Mouse (Mus musculus) common myeloid progenitor, adult 5-6 weeks (primary cell): ENCODE results near the gene Amotl1. TPM values are rescaled to one million over a fixed set of nuclear protein-coding genes. Genes with fewer than 3 reads are reported as not detected.

Experiments
- ATAC-seq: replicated peaks from 2 replicates; pipeline ENCODE4 v1.8.0; 2016; ENCODE audit warnings: low read depth, mild to moderate bottlenecking, moderate TSS enrichment, inconsistent platforms; ENCODE audit not compliant: poor library complexity, severe bottlenecking
- total RNA-seq: library from RNA; stranded (forward); fragments of 200-1000, 187-1606 nt; gene quantifications from 2 replicates; pipeline ENCODE4 v1.2.3, GENCODE M21; 2017

The Amotl1 gene
- total RNA-seq, 1 experiment from 2014 or later = 0.05 TPM

DNA sequence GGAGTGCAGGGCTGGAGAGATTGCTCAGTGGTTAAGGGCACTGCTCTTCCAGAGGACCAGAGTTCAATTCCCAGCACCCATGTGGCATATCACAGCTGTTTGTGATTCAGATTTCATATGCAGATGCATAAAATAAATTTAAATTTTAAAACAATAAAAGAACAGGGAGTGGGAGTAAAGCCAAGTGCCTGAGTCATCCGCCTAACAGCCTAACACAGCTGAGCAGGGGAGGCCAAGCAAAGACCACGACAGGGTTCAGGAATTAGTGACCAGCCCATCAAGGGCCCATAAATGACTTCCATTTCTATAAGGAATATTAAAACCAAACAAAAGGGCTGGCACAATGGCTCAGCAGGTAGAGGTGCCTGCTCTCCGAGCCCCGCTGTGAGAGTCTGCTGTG lies 84.3 kb downstream of the Amotl1 start:
- ATAC-seq = no peak

DNA sequence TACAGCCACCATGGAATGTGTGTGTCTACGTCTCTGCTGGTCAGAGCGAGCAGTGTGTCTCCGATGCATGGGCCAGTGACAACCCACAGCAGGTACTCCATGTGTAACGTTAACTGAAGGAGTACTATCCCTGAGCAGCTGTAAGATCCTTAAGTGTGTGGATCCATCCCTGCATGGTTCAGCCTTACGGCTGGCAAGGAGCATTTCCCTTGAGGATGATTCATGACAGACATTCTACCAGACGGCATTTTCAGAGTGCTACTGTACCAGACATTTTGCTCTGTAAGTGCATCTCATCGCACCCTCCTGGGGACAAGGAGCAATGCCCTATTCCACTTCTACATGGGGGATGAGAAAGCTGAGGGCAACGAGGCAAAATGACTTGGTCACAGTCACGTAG lies 84.9 kb downstream of the Amotl1 start:
- ATAC-seq = no peak

DNA sequence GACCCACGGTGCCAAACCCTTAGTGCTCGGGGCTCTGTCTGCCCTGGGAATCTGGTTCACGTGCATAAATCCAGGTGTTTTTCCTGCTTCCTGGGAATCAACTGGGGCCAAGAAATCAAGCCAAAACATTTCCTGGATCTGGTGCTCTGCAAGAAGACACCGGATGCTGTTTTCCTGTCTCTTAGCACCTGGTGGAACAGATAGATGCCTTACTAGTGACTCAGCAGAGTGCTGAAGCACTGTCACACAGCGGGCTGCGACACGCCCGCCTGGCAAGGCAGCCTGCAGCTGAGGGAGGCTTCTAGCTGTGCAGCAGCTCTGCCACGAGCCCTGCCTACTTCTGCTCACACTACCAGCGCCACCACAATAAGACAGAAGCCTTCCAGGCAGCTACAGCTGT lies 85.4 kb downstream of the Amotl1 start:
- ATAC-seq = peak; percentile 85

DNA sequence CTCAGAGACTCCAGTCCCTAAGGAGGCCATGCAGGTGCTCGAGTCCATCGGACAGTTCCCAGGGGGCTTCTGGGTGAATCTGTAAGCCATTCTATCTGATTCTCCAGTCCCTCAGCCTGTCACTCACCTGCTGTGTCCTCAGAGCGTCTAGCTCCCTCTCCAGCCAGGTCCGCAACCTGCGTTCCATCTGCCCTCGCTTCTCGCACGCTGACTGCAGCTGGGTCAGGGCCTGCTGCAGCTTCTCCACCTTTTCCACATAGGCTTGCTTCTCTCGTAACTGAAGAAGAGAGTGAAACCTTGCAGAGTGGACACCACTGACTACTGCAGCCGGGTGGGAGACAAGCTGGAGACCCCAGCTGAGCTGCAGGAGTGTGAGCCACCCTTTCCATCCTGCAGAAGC lies 86.5 kb downstream of the Amotl1 start:
- no peak for ATAC-seq

DNA sequence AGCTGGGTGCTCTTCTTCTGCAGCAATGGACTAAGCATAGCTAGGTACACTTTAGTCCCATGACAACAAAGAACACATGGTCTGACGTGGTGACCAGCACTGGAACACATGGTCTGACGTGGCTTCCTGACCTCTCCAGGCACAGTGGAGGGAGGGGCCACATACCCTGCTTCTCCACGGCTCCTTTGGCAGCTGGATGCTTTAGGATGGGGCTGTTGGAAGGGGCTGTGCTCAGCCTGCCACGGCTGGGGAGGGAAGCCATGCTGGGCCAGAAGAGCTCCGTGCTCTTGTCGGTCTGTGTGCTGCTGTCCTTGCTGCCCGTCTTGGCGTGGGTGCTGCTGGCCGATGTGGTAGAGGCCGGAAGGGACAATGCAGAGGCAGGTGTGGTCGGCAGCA lies 96.5 kb downstream of the Amotl1 start:
- ATAC-seq = no peak

DNA sequence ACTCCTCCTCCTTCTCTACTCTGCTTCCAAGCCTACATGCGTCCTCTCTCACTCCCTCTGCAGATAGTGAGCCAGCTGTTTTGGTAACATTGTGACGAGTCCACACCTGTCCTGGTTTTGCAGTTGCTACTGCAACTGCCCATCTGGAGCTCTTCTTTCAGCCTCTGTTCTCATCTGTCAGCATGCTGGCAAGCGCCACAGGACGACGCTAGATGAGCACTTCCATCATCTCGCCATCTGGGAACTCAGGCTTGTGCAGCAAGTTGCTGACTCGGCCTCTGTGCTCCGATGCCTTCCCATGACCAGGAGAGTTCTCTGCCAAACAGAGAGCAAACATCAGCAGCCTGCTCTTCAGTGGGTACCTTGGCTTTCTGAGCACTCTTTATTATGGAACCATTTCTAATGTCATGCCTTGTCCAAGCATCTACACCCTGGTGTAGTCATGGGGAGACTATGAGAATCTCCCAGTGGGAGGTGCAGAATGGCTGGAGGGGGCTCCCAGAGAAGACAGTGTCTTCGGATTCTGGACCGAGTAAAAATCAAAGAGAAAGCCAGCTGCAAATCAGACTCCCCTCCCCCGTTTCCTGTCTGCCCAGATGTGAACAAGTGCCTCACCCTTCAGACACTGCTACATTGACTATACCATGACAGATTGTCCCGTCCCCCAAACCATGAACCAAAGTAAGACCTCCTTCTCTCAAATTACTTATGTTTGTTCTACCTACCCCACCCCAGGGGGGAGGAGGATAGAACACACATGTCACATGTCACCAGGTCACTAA lies 97.1 kb downstream of the Amotl1 start:
- ATAC-seq = no peak

DNA sequence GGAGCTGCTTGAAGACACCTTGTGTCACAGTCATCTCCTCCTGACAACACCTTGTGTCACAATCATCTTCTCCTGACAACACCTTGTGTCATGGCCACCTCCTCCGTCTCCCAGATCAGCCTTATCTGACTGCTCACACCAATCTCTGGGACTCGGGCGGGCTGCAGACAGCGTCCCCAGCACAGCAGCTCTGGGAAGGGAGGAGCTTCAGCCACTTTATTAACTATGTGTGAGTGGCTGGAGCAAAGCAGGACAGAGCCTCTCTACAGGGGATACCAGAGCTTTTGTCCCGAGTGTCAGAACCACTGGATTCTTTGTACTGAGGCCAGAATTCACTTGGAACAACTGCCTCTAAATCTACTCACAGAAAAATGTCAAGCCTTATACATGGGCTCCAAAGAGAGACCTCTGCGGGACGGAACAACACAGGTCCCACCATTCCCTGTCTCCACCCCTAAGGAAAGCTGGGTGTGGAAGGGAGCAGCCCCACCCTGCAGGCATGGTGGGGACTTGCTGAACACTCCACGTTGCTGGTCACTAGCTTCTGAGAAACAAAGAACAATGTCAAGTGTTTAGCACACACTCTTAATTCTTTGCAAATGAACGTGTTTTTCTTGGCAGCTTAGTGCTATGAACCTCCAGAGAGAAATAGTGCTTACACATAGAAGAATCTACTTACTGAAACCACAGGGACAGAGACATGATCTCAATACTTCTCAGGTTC lies 100.7 kb downstream of the Amotl1 start:
- ATAC-seq = no peak

DNA sequence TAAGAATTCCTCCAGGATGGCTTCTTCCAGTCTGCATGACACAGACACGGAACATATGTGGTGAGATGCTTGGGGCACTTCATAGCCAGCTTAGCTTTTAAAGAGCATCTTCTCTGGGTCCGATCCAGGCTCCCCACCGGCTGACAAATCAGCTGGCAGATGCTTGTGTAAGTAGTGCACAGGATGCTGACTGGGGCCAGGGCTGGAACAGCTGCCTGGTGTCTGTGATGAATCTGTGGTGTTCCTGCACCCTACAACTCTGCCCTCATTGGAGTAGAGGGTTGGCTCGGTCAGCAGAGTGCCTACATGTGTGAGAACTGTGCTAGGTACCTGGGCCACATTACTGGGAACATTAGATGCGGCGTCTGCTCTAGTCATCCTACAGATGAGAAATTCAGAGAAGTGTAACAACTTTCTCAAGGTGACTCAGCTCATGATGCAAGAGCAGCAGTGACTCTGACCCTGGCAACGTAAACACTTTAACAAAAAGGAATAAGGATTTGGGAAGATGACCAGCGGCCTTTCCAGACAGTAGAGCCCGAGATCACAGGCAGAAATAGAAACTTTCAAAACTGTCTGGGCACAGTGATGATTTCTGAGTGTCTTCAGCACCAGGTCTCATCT lies 109.9 kb downstream of the Amotl1 start:
- ATAC-seq = no peak

DNA sequence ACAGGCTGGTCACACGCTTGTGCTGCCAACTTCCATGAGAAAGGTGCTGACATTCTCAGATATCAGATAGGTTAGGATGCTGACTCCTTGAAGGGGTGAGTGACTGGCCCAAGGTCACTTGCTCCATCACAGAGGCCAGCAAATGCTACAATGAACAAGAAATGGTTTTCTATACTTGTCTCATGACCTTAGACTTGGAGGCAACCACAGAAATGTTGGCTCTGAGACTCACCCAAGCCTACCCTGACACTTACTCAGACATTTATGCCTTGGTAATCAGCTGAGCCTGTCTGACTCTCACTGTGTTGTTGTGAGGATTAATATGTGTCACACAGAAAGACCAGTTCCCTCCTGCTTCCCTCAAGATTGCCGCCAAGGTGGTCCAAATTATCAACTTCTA lies 111.2 kb downstream of the Amotl1 start:
- ATAC-seq = no peak

DNA sequence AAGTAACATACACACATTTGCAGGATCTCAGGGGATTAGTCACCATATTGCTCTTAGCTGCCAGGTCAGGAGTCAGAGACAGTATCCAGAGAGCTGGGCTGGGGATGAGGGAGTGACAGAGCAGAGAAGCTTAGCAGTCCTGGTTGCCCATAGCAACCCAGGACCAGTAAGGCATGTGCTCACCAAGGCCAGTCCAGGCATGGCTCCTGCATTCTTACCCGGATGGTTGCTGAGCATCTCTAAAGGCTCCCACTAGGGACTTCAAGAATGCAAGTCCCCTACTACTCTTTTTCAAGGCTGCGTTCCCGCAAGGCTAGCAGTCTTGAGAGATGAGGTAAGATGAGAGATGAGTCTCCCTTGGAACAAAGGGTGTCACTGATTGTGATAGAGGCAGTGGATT lies 112.6 kb downstream of the Amotl1 start:
- no peak for ATAC-seq

DNA sequence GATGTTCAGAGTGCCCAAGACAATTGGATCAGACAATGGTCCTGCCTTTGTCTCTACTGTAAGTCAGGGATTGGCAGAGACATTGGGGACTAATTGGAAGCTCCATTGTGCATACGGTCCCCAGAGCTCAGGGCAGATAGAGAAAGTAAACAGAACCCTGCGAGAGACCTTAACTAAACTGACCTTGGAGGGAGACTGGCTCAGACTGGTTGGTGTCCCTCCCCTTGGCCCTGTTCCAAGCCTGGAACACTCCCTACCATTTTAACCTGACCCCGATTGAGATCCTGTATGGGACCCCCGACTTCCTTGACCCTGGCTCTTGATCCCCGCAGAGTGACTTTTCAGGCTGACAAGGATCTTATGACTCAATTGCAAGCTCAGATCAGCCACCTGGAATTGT lies 114.9 kb downstream of the Amotl1 start:
- ATAC-seq = no peak

DNA sequence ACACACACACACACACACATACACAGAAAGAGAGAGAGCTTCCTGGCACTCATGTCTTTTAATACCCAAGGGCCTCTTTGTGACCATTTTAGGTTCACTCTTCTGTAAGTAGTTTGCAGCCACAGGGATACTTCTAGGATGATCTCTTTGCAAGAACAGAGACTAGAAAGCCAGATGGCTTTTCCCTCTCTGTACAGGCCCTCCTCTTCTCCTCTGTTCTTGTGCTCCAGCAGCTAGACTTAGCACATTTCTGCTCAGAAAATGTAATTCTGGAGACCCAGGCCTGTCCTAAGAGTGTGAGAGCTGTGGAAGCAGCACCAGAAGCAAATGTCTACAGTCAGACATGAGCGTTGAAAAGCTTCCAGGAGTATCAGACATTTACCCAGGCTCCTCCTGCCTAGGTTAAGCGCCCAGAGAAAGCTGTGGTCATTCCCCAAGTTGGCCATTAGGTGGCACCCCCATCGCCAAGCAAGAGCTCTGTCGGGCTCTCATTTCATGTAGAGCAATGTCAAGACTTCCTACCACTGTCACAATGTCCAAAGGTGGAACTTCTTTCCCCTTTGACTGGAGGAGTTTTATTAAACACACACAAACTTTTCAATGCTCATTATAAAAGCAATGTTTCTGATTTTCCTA lies 121.3 kb downstream of the Amotl1 start:
- ATAC-seq = peak; percentile 91

DNA sequence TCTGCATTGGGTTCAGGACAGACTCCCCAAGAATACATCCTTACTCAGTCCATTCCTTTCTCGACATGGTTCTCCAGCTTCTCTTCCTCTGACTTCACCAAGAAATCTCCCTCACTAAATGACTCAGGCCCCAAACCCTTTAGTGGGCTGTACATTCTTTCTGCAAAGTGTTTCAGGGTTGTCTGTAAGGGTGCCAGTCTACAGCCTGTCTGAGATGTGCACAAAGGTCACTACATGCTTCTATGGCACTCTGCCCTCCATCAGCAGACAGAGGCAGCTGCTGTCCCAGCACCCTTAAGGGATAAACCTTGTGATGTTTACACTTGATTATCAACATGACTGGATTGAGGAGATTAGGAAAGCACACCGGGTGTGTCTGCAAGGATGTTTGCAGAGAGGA lies 123.2 kb downstream of the Amotl1 start:
- ATAC-seq = no peak

DNA sequence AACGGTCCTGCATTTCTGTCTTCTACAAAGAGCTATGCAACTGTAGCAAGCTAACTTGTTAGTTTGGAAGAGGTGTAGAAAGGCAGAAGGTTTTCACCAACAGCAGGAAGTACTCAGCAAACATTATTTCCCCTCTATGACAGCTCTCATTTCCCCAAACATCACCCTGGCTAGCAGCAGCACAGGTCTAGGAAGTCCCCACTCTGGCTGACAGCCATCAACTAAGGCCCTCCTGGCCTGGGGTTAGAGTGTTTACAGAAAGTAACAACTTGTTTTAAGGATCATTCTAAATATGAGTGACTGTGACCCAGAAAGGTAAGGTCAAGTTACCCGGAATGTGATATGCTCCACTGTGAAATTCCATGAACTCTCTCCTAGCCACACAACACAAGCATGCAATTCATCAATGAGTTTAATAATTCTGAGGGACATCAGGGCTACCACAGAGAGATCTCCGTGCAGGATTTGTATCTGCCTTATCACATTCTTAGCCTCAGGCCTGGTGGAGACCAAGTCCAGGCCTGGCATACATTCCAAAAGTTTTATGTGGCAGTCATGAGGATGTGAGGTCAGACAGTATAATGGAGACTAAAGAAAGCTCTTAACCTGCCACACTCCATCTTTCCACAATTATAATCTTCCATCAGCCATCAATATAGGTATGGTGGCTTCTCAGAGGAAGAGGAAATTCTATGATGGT lies 123.7 kb downstream of the Amotl1 start:
- ATAC-seq = peak; percentile 64

DNA sequence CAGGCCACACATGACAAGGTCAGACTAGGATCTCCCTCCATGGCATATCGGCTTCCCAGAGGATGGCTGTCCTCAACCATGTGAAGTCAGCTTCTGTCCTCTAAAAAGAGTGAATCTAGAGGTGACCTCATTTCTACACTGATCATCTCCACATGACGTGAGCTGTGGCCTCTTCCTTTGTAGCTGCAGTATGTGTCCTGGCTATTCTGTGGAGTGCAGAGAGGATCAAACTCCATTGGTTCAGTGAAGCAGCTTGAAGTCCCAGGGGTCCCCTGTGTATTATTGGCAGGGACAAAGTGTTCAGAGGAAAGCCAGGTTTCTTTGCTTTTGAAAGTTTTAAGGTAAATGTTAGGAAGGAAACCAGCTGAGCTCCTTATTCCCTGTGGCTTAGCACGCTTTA lies 126.8 kb downstream of the Amotl1 start:
- ATAC-seq = no peak

DNA sequence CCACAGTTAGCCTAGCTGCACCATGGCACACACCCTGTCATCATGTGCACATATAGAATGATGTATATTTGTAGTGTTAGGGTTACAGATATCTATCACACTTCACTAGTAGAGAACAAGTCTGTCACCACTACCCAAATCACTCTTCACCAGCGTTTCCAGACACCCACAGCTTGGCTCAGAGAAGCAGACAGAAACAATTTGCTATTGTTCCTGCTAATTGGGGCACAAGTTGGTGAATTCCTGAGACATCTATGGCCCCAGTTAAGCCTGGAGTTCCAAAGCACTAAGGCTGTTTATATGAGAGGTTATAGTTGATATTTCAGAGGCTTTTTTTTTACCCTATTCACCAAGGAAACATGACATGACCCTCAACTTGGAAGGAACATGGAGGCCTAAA lies 127.6 kb downstream of the Amotl1 start:
- no peak for ATAC-seq

DNA sequence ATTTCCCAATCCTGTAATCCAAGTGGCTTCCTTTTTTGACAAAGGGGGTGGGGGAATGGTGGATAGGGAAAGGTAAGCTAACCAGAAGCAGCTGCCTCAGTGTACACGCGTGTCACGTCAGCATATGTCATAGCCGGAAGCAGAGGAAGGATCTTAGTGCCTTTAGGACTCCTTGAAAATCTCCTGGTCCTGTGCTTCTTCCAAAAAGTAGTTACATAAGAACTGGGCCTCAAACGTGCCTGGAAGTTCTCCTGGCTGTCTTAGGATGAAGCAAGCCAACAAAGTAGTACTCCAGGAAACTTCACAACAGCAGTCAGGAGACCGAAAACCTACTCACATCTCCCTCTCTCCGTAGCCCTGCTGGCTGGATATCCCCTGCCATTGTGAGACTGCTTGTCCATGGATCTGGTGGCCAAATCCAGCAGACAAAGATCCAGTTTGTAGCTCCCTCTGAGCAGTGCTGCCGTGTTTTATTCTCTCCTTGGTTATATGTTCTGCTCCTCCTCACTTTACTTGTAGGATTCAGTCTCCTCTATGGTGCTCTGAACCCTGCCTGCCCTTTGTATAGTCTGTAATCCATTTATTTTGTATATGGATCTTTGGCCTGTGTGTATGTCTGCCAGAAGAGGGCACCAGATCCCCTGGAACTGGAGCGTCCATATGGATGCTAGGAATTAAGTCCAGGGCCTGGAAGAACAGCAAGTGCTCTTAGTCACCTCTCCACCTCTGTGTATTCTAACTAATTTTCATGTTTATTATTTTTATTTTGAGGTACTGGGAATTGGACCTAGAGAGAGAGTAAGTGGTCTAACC lies 132.0 kb downstream of the Amotl1 start:
- 0 out of 2 replicates have a peak, but pooled peaks have one; percentile 22 for ATAC-seq

DNA sequence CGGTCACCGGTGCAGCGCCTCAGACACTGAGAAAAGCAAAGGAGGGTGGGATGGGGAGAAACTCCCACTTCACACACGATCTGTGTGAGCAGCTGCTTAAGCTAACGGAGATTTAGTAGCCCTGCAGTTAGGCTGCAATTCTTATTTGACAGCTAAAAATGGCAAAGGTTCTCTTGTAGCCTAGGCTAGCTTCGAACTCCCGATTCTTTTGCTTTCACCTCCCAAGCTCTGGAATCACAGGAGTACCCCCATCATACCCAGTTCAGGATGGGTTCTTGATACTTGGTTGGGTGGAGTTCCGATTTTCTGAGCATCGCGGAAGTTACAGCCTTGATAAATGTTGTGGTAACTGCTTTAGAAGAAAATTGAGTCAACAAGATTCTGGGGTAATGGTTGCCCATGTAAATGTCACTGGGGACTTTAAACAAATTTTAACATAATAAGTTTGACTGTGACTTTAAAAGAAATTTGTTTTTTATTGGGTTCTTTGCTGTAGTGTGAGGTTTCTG lies 143.9 kb downstream of the Amotl1 start:
- ATAC-seq = peak; percentile 8; the same call in 1 of the 2 replicates
